Mouse (Mus musculus) G1E-ER4 (cell line): ENCODE data around the gene Adarb2. TPM values are rescaled to one million over a fixed set of nuclear protein-coding genes. Genes with fewer than 3 reads are reported as not detected.

ENCODE experiments used
- GATA1 ChIP-seq: IDR thresholded peaks from one replicate; pipeline ENCODE4 v1.8.0; 2012; ENCODE audit warnings: low read length, inconsistent platforms
- polyA plus RNA-seq: library from polyadenylated mRNA; stranded (reverse); fragments of >175 nt; gene quantifications from 2 replicates; pipeline ENCODE4 v1.2.3, GENCODE M21; 2012

Adarb2 gene
- polyA plus RNA-seq, 1 experiment, result not detected

GRCm38 (mm10) chr13:8515979-8516715 lies 313.5 kb downstream of the Adarb2 start:
- TF ChIP-seq GATA1, result no peak

- no peak for TF ChIP-seq GATA1
Observed at GRCm38 (mm10) chr13:8519204-8519603, 316.5 kb downstream of the Adarb2 start.

GRCm38 (mm10) chr13:8525748-8526631 lies 323.3 kb downstream of the Adarb2 start:
- TF ChIP-seq GATA1, result no peak

- no peak for TF ChIP-seq GATA1
Observed at GRCm38 (mm10) chr13:8534265-8535113, 331.8 kb downstream of the Adarb2 start.

GRCm38 (mm10) chr13:8538481-8538880 lies 335.8 kb downstream of the Adarb2 start:
- no peak for TF ChIP-seq GATA1

GRCm38 (mm10) chr13:8538896-8539295 lies 336.2 kb downstream of the Adarb2 start:
- no peak for TF ChIP-seq GATA1

- TF ChIP-seq GATA1, result no peak
Observed at GRCm38 (mm10) chr13:8542684-8543083, 340.0 kb downstream of the Adarb2 start.

- TF ChIP-seq GATA1, result no peak
Observed at GRCm38 (mm10) chr13:8552242-8552641, 349.6 kb downstream of the Adarb2 start.

- TF ChIP-seq GATA1, result no peak
Observed at GRCm38 (mm10) chr13:8557784-8558183, 355.1 kb downstream of the Adarb2 start.

GRCm38 (mm10) chr13:8560485-8560884 lies 357.8 kb downstream of the Adarb2 start:
- no peak for TF ChIP-seq GATA1

GRCm38 (mm10) chr13:8563161-8563560 lies 360.5 kb downstream of the Adarb2 start:
- TF ChIP-seq GATA1, result no peak

- no peak for TF ChIP-seq GATA1
Observed at GRCm38 (mm10) chr13:8567111-8568026, 364.7 kb downstream of the Adarb2 start.

GRCm38 (mm10) chr13:8570269-8570668 lies 367.6 kb downstream of the Adarb2 start:
- TF ChIP-seq GATA1, result no peak

- no peak for TF ChIP-seq GATA1
Observed at GRCm38 (mm10) chr13:8573908-8574307, 371.2 kb downstream of the Adarb2 start.
